14 mouse cellular contexts compared by ENCODE assay signal in genomic region chr7:64515280-64515679, GRCm38 (mm10). TPM values are rescaled to one million over a fixed set of nuclear protein-coding genes. Genes with fewer than 3 reads are reported as not detected.
"Had no signal": no experiment of that assay in that cellular context is flagged by ENCODE, and none has a peak within 500 bp of the region (broad histone marks: within the 10 kb centered on the region; RNA-seq: fewer than 3 reads in every experiment).

No protein-coding gene starts in this region.

- ATAC-seq: intestine, postnatal 0 days; liver, postnatal 0 days; midbrain, embryonic 13.5 days had no signal

- H3K36me3 ChIP-seq: limb, embryonic 12.5 days; limb, embryonic 15.5 days had no signal

- H3K27me3 ChIP-seq: limb, embryonic 12.5 days; limb, embryonic 15.5 days; midbrain, embryonic 13.5 days had no signal

- H3K4me3 ChIP-seq: limb, embryonic 12.5 days; limb, embryonic 15.5 days; midbrain, embryonic 13.5 days had no signal

- H3K27ac ChIP-seq: kidney, postnatal 0 days; limb, embryonic 12.5 days; limb, embryonic 15.5 days; liver, embryonic 14.5 days; midbrain, embryonic 13.5 days had no signal

- H3K4me2 ChIP-seq: limb, embryonic 12.5 days; limb, embryonic 15.5 days; liver, embryonic 11.5 days; midbrain, embryonic 13.5 days had no signal

- DNase-seq: kidney, adult 2 months; kidney, postnatal 25 days; left cerebral cortex, postnatal 4 days; liver, postnatal 0 days; lung, postnatal 10 days; lung, postnatal 36 days; thymus, postnatal 25 days had no signal

- H3K9me3 ChIP-seq: limb, embryonic 12.5 days; limb, embryonic 15.5 days; midbrain, embryonic 13.5 days had no signal

- H3K9ac ChIP-seq: limb, embryonic 12.5 days; limb, embryonic 15.5 days; liver, embryonic 14.5 days; liver, postnatal 0 days; midbrain, embryonic 13.5 days had no signal

- H3K4me1 ChIP-seq: limb, embryonic 12.5 days; limb, embryonic 15.5 days had no signal

RNA-seq across cellular contexts. Expression of gene Apba2, which starts 13.8 kb away (rescaled TPM):
- polyA plus RNA-seq: liver, postnatal 0 days had no signal
